Mouse (Mus musculus) urinary bladder, adult 18-20 months (tissue): ENCODE measurements around the gene Asb15.
A peak's percentile ranks its signal among the peaks of the same experiment; 100 is the strongest.

ENCODE experiments used
- DNase-seq, 2 experiments: peaks; one replicate each; pipeline ENCODE4 v3.0.0; 2022; ENCODE audit warnings: low spot score in 2 of 2, mixed read lengths in 2 of 2

Asb15 gene

DNA sequence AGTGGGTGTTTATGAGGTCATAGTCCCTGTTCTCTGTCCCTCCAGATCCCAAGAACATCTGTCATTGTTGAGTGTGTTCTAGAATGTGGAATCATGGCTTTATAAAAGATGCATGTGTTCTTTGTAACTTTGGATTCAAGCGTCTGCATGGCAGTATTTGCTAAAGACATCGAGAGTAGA is at the start of gene Asb15:
TSS of gene Asb15 (plus strand) at position 81 of the 180 bp plus-strand sequence.
- no peak for DNase-seq

- DNase-seq: no peak
These were observed 41.4 kb upstream of the Asb15 start for GRCm38 (mm10) chr6:24486530-24486929.

- DNase-seq: no peak
These were observed 37.6 kb upstream of the Asb15 start for GRCm38 (mm10) chr6:24490341-24490740.

- no peak for DNase-seq
These were observed 23.8 kb upstream of the Asb15 start for GRCm38 (mm10) chr6:24504141-24504540.

DNA sequence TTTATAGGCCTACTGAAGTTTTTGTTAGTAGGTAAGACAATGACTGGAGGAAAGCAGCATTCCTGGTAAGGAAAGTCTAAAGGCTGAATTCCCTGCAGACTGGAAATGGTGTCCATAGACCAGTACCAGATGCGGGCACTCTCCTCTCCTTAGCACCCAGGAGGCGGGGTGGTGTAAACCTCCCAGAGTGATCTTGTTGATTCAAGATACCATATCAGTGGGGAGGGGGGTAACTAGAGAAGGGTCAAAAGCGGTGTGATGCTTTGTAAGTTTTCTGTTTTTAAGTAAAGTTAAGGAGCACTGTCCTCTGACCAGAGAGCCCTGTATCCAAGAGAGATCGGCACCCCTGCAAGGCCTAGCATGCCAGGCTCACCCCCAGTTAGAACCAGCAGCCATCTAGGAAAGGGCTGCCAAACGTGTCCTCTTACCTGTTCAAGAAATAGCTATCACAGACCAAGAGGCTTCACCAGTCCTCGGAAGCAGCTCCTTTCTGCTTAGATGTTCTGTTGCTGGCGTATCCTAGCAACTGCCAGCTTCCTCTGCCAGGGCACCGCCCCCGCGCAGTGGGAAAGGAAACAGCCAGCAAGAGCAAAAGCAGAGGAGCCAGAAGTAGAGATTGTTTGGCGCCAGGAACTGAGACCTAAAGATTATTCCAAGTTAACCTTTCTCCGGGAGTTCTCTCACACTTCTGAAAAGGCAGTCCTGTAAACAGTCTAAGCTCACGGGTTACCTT is 13.2 kb upstream of the Asb15 start, which contains the start of gene Iqub:
TSS of gene Iqub (minus strand) at position 516 of the 733 bp plus-strand sequence.
- DNase-seq: peak in 1 of 2 experiments; percentile 11

DNA sequence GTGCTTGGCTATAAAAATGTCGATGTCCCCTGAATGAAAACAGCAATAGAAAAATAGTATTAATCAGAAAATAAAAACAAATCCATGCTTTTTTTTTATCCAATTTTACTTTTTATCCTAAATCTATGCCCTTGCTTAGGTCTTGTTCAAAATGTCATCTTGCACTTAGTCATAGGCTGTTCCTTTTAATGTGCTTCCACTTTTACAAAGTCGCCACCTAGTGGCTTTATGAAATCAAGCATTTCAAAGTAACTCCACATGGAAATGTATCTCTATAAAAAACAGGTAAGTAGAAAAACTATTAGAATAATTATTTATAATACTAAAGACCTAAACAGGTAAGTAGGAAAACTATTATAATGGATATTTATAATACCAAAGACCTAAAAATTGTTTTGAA is 11.7 kb upstream of the Asb15 start:
- no peak for DNase-seq

GRCm38 (mm10) chr6:24525705-24526104 is 2.2 kb upstream of the Asb15 start:
- DNase-seq: no peak

- peak; percentile 69 to 86 for DNase-seq
These were observed 535 bp upstream of the Asb15 start, which contains the start of gene Ndufa5 for GRCm38 (mm10) chr6:24527155-24528063. TSS of gene Ndufa5 (minus strand) at chr6:24528013.

GRCm38 (mm10) chr6:24530166-24530565 is 2.2 kb downstream of the Asb15 start:
- no peak for DNase-seq

GRCm38 (mm10) chr6:24530711-24531420 is 2.9 kb downstream of the Asb15 start:
- DNase-seq: no peak

GRCm38 (mm10) chr6:24532804-24533203 is 4.9 kb downstream of the Asb15 start:
- no peak for DNase-seq

GRCm38 (mm10) chr6:24538435-24538834 is 10.5 kb downstream of the Asb15 start:
- DNase-seq: no peak

- DNase-seq: no peak
These were observed 12.2 kb downstream of the Asb15 start for GRCm38 (mm10) chr6:24540106-24540505.

GRCm38 (mm10) chr6:24542393-24542792 is 14.4 kb downstream of the Asb15 start:
- DNase-seq: no peak

DNA sequence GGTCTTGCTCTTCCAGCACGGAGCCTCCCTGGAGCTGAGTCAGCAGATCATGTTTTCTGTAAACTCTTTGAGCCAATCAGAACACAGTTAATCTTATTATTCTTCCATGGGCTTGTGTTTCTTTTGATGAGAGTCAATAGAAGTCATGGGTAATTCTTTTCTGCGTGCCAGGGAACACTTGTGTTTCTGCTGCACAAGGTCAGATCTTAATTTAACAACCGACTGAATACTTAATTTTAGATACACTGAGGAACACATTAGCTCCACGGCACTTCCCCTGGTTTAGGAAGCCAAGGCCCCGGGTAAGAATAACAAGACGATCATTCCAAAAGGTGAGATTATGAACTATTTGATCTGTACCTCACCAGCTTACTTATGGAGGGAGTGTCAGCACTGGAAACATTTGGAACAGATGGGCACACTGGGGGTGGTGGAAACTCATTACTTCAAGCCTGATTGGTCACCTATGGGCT is 15.2 kb downstream of the Asb15 start:
- no peak for DNase-seq

DNA sequence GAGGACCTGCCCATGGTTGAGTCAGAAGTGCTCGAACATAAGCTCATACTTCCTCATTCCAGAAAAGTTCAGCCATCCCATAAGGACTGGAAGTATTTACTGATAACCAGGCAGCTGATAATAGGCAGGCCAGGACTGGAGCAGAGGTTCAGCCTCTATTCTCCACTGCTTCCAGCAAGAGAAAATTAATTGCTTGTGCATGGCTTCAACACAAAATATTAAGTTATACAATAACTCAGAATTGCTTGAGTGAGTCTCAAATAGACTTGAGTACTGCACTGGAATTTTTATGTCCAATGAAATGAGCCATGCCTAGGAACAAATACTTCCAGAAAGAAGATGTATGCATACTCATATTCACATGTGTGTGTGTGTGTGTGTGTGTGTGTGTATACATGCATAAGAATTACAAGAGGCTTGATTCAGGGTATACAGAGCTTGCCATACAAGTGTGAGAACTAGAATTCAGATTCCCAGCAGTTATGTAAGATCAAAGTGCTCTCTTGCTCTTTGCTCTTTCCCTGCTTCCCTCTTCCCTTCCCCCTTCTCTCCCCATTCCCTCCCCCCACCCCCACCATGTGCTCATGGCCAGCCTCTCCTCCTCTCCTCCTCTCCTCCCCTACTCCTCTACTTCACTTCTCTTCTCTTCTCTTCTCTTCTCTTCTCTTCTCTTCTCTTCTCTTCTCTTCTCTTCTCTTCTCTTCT is 18.9 kb downstream of the Asb15 start:
- DNase-seq: peak in 1 of 2 experiments; percentile 19

DNA sequence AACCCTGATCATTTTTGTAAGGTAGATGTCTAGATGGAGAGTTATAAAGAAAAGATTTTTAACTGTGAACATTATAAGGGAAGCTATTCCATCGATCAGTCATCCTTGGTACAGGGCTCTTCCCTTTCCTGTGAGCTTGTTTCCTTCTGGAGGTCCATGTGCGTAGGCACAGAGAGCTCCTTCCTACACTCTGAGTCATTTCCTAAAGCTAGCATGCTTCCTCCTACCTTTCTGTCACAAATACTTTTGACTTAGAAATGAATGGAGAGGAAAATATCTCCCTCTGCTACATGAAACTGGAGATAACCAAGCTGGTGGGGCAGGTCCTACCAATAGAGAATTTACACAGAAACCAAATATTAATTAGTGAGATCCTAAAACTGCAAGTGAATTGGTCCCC is 21.9 kb downstream of the Asb15 start:
- DNase-seq: no peak

DNA sequence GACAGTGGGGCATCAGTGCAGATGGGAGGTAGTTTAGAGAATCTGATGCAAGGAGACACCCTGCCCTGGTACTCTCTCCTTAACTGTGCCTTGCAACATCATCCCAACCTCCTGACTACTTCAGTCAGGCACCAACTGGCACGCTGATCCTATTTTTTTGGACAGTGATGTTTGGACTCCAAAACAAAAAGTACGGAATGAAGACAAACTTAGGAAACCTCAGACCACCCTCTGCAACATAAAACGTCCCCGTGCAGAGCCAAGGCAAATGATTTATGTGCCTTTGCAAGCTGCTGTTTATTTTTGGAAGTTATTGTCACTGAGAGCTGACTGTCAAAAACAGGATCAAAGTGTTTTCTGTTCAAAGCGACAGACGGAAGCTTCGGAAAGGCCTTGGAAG is 24.1 kb downstream of the Asb15 start:
- no peak for DNase-seq

GRCm38 (mm10) chr6:24554427-24555086 is 26.6 kb downstream of the Asb15 start:
- DNase-seq: no peak

DNA sequence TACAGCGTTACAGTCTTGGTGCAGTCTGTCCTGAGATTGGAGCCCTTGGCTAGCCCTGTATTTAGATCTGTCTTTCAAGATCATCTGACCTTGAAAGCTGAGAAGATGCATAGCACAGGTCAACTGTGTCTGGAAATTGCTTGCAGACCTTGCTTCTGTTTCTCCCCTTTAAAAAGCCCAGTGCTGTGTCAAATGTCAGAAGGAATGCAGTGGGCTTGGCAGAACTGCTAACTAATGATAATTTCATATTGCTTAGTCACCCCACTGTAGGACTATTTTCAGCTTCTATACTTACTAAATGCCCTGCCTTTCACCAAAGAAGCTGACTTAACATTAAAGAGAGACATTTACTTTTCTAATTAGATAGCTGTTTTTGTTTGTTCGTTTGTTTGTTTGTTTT is 27.5 kb downstream of the Asb15 start:
- DNase-seq: no peak

- DNase-seq: no peak
These were observed 36.1 kb downstream of the Asb15 start for GRCm38 (mm10) chr6:24564081-24564480.
